Mouse (Mus musculus) liver, adult 2 months (tissue): Measurements from ENCODE around the gene Klb.

Experiments used
- CTCF ChIP-seq: fragments of 200-500 bp; IDR thresholded peaks from 2 replicates; pipeline ENCODE4 v1.5.1; 2011; ENCODE audit warnings: low read depth, low read length, control low read depth
- POLR2A ChIP-seq: fragments of 200-500 bp; IDR thresholded peaks from 2 replicates; pipeline ENCODE4 v1.6.1; 2011; ENCODE audit warnings: low read length, control low read depth; ENCODE audit not compliant: insufficient read depth; ENCODE audit errors: extremely low read depth

DNA sequence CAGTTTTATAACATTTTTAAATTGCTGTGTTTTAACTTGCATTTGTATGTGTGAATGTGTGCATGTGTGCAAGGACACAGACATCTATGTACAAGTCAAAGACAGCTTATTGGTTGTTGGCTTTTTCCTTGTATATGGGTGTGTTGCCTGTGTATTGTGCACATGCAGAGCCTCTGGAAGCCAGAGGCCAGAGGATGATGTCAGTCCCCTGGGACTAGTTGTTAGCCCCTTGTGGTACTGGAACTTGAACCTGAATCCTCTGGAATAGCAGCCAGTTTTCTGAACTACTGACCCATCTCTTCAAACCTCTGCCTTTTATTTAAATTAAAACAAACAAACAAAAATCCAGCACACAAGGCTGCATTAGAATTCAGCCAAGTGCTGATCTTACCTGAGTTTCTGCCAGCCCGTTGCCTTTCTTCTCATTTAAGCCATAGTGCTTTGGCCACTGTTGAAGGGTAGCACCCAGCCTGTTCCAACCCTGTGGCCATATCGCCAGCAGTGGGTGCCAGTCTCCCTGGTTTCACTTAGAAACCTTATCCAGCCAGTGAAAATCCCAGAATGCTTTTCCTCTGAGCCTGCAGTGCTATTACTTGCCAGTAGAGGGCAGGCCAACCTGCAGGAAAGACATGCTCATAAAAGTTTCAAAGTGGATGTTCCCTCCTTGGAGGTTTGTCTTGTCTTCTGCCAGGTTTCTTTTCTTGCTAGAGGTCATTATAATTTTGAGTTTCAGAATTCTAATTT, 53.3 kb downstream of the Klb start:
- TF ChIP-seq CTCF (peak; percentile 82), POLR2A (no peak)
